Mouse (Mus musculus) kidney, adult 2 months (tissue): ENCODE measurements around the gene Lsm4. TPM values are rescaled to one million over a fixed set of nuclear protein-coding genes. Genes with fewer than 3 reads are reported as not detected.

Source experiments
- DNase-seq: peaks from one replicate; pipeline ENCODE4 v3.0.0; 2021
- H3K27ac ChIP-seq: fragments of 200-500 bp; 2 replicates; pipeline ENCODE4 v1.5.1; 2012; ENCODE audit warnings: low read depth, low read length, control low read depth, inconsistent platforms; ENCODE audit not compliant: insufficient read depth
- H3K27me3 ChIP-seq: fragments of 200-500 bp; replicated peaks from 2 replicates; pipeline ENCODE4 v1.6.1; 2012; ENCODE audit warnings: mild to moderate bottlenecking, moderate library complexity, low read length, inconsistent platforms; ENCODE audit not compliant: control insufficient read depth, insufficient read depth
- H3K36me3 ChIP-seq: fragments of 200-500 bp; 2 replicates; pipeline ENCODE4 v1.6.1; 2012; ENCODE audit warnings: mild to moderate bottlenecking, moderate library complexity, low read length, inconsistent platforms; ENCODE audit not compliant: control insufficient read depth, insufficient read depth
- H3K4me1 ChIP-seq: fragments of 200-500 bp; 2 replicates; pipeline ENCODE4 v1.6.1; 2011; ENCODE audit warnings: low read length; ENCODE audit not compliant: control insufficient read depth, insufficient read depth
- H3K4me3 ChIP-seq: fragments of 200-500 bp; 2 replicates; pipeline ENCODE4 v1.5.1; 2011; ENCODE audit warnings: mild to moderate bottlenecking, low read depth, low read length, control low read depth; ENCODE audit not compliant: insufficient read depth
- CTCF ChIP-seq: fragments of 200-500 bp; conservative IDR thresholded peaks from 2 replicates; pipeline ENCODE4 v1.5.1; 2011; ENCODE audit warnings: low read depth, mild to moderate bottlenecking, control low read depth, low read length, moderate library complexity, mixed read lengths; ENCODE audit not compliant: insufficient read depth, insufficient read length
- POLR2A ChIP-seq: fragments of 200-500 bp; IDR thresholded peaks from one replicate; pipeline ENCODE4 v1.6.1; 2011; ENCODE audit warnings: low read depth, low read length, control low read depth
- WGBS: fragments of 180-500 bp; shearing (Covaris S2); methylation state at CpG from one replicate; pipeline ENCODE4 v1.1.7; 2018; 5-methylcytosine and 5-hydroxymethylcytosine counted together
- polyA plus RNA-seq: library from polyadenylated mRNA; depleted of rRNA; stranded (reverse); fragments of >200 nt; gene quantifications from 2 replicates; pipeline ENCODE4 v1.2.3, GENCODE M21; 2012

Gene Lsm4
- polyA plus RNA-seq, 1 experiment: 120 TPM

DNA sequence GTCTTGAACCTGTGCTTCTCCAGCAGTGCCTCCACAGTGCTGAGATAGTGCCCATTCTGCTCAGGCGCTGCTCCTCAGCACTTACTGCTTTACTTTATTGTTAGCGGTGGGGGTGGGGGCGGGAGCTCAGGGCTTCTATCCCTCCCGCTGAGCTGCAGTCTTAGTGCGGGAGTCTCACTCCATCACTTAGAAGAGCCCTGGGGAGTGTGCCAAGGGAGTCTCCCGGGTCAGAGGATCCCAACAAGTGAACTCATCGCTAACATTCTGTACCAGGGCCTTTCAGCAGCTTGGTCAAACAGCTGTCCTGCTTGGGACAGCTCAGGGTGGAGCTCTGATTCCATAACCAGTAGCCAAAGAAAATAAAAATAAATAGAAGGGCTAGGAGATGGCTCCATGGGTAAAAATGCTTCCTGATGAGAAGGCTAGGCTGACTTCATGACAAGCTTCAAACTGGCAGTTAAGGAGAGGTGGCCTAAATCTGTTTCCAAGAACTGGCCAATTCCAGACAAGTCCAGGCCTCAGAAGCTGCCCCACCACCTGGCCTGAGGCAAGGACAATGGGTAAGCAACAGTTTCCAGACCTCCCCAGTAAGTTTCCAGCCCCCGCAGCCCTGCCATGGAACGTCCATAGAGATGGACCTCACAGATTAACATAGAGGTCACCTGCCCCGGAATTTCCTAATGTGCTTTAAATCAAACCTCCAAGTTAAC is 1.3 kb upstream of the Lsm4 start:
- peak; percentile 73 for DNase-seq
- Histone ChIP-seq H3K36me3 (no peaks in the 10 kb centered on the region), H3K4me1 (peaks cover 26% of the 10 kb centered on the region), H3K4me3 (no peak overlapping the region), H3K27me3 (no peaks in the 10 kb centered on the region), H3K27ac (peak overlapping the region; percentile 88)
- TF ChIP-seq POLR2A: no peak
- no peak for TF ChIP-seq CTCF
- 46% methylated on average over 10 of the region's 10 CpGs for WGBS

DNA sequence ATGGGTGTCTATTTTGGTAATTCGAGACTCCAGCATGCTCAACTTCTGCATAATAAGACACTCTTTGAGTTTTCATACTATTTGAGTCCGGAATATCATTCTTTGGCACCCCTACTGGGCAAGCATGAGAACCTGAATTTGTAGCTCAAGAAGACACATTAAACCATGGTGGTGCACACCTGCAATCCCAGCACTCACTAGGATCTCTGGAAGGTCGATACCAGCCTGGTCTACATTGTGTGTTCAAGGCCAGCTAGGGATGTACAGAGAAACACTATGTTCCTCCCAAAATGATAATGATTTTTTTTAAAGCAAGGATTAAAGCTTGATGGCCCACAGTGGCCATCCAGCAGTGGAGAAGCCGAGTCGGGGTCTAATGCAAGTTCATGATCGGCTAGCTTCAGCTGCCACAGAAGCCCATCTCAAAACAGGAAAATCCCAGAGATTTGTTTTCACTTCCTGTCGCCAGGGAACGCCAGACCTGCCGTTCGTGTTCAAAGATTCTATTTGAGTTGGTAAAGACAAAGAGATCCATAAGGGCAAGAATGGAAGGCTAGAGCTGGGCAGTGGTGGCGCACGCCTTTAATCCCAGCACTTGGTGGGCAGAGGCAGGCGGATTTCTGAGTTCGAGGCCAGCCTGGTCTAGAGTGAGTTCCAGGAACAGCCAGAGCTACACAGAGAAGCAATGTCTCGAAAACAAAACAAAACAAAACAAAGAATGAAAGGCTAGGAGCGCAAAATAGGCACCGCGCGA is 546 bp upstream of the Lsm4 start:
- Histone ChIP-seq H3K4me1 (peaks cover 26% of the 10 kb centered on the region), H3K27ac (peak overlapping the region; percentile 88), H3K36me3 (no peaks in the 10 kb centered on the region), H3K27me3 (no peaks in the 10 kb centered on the region), H3K4me3 (peak overlapping the region; percentile 27; the same call in 1 of the 2 replicates)
- 32% methylated on average over 19 of the region's 19 CpGs for WGBS
- TF ChIP-seq CTCF (no peak), POLR2A (no peak)
- no peak for DNase-seq

GRCm38 (mm10) chr8:70674109-70674508 is 1.1 kb downstream of the Lsm4 start:
- H3K27ac ChIP-seq: peak overlapping the region; percentile 96
- H3K4me3 ChIP-seq: peak overlapping the region; percentile 74
- peaks cover 35% of the 10 kb centered on the region for H3K4me1 ChIP-seq
- H3K27me3 ChIP-seq: no peaks in the 10 kb centered on the region
- WGBS: 74% methylated on average over 3 of the region's 3 CpGs
- no peaks in the 10 kb centered on the region for H3K36me3 ChIP-seq
- TF ChIP-seq POLR2A (no peak), CTCF (no peak)
- DNase-seq: no peak

DNA sequence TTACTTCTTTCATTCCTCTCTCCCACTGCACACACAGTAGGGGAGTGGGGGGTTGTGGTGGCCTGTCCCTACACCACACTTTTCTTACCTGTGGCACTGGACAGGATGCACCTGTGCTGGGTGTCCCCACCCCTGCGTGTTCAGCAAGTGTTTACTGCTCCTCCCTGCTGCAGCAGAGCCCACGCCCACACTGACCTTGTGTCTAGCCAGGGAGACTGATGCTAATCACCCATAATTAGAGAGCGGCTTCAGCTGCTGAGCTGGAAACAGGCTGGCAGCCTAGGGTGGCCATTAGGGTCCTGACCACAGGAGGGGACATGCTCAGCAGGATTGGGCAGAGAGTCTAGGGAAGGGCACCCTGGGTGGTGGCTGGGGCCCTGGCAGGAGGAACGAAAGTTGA is 1.7 kb downstream of the Lsm4 start:
- peaks cover 41% of the 10 kb centered on the region for H3K4me1 ChIP-seq
- peak; percentile 43 for DNase-seq
- H3K4me3 ChIP-seq: no peak overlapping the region
- TF ChIP-seq CTCF (no peak), POLR2A (no peak)
- H3K27ac ChIP-seq: peak overlapping the region; percentile 96
- 36% methylated on average over 4 of the region's 4 CpGs for WGBS
- H3K36me3 ChIP-seq: no peaks in the 10 kb centered on the region
- H3K27me3 ChIP-seq: no peaks in the 10 kb centered on the region

DNA sequence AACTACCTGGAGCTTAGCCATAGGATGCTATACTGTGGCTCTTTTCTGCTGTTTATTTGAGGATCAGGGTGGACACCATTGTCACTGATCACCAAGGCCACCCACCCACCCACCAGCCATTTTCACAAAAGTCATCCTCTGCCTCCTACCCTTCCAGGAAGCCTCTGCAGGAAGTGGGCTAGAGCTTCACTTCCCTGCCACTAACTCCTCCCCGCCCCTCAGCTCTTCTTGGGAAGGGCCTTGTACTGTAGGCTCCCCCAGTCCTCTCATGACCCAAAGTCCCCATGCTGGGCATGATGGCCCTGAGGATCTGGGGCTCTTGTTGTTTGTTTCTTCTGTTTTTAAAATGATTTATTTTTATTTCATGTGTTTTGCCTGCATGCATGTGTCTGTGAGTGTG is 2.3 kb downstream of the Lsm4 start:
- H3K4me3 ChIP-seq: no peak overlapping the region
- H3K27ac ChIP-seq: peak overlapping the region; percentile 96
- no peaks in the 10 kb centered on the region for H3K36me3 ChIP-seq
- TF ChIP-seq POLR2A (no peak), CTCF (no peak)
- peaks cover 45% of the 10 kb centered on the region for H3K4me1 ChIP-seq
- no peak for DNase-seq
- no peaks in the 10 kb centered on the region for H3K27me3 ChIP-seq
- WGBS: 76% methylated on average over 1 of the region's 1 CpGs

DNA sequence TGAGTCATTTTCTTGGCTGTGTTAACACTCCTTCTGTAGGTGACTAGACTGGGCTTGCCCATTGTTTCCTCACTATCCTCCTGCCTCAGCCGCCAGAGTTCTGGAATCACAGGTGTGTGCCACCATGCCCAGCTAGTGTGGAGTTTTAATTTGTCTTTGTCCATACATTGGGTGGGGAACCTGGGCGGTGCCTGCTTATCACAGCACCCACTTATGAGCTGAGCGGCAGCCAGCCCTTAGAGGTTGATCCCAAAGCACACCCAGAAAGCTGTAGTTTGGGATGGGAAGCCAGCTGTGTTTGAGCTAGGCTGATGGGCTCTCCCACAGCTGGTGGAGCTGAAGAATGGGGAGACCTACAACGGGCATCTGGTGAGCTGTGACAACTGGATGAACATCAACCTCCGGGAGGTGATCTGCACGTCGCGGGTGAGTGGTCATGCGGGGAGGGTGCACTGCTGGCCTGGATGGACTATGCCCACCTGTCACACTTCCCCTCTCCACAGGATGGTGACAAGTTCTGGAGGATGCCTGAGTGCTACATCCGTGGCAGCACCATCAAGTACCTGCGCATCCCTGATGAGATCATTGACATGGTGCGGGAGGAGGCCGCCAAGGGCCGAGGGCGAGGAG is 4.5 kb downstream of the Lsm4 start:
- H3K36me3 ChIP-seq: no peaks in the 10 kb centered on the region
- DNase-seq: peak; percentile 87
- H3K4me1 ChIP-seq: peaks cover 46% of the 10 kb centered on the region
- H3K27ac ChIP-seq: peak overlapping the region; percentile 18; the same call in 1 of the 2 replicates
- TF ChIP-seq CTCF: no peak
- no peak for TF ChIP-seq POLR2A
- 63% methylated on average over 15 of the region's 15 CpGs for WGBS
- no peak overlapping the region for H3K4me3 ChIP-seq
- H3K27me3 ChIP-seq: no peaks in the 10 kb centered on the region

- TF ChIP-seq CTCF: no peak
- TF ChIP-seq POLR2A: no peak
These were observed 5.6 kb downstream of the Lsm4 start for GRCm38 (mm10) chr8:70678679-70679078.

More at GRCm38 (mm10) chr8:70678679-70679078, 5.6 kb downstream of the Lsm4 start:
- H3K27me3 ChIP-seq: no peaks in the 10 kb centered on the region
- DNase-seq: no peak
- no peak overlapping the region for H3K4me3 ChIP-seq
- H3K4me1 ChIP-seq: peaks cover 44% of the 10 kb centered on the region
- H3K27ac ChIP-seq: no peak overlapping the region
- no peaks in the 10 kb centered on the region for H3K36me3 ChIP-seq
